17 mouse cellular contexts compared by ENCODE assay signal in the genomic region with DNA sequence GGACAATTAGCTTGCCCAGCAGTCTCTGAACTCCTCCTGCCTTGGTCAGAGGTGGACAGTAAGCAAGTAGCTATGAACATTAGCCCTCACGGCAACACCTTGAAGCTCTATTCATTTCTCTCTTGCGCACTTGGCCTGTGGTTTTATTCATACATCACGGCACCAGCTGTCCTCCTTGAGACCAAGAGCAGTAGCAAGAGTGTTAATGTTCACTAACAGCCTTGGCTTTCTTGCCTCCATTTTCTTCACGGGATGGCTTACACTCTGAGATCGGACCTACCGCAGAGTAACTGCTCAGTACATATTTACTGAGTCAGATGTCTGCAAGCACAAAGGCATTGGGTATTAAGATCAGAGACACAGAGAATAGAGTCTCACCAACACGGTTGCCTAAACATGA.
"Had no signal": no experiment of that assay in that cellular context is flagged by ENCODE, and none has a peak within 500 bp of the region (broad histone marks: within the 10 kb centered on the region; RNA-seq: fewer than 3 reads in every experiment).

No protein-coding gene starts in this region.

- H3K27me3 ChIP-seq: midbrain, embryonic 12.5 days; neural tube, embryonic 13.5 days; neural tube, embryonic 15.5 days had no signal

- H3K4me2 ChIP-seq: lung, embryonic 14.5 days; midbrain, embryonic 12.5 days; neural tube, embryonic 13.5 days; neural tube, embryonic 15.5 days had no signal

- H3K9me3 ChIP-seq: midbrain, embryonic 10.5 days; midbrain, embryonic 12.5 days; neural tube, embryonic 13.5 days; neural tube, embryonic 15.5 days had no signal

- H3K27ac ChIP-seq: midbrain, embryonic 12.5 days; neural tube, embryonic 13.5 days; neural tube, embryonic 15.5 days had no signal

- H3K9ac ChIP-seq: lung, embryonic 14.5 days; midbrain, embryonic 12.5 days; neural tube, embryonic 13.5 days; neural tube, embryonic 15.5 days had no signal

- ATAC-seq: midbrain, embryonic 16.5 days had no signal

- H3K36me3 ChIP-seq: neural tube, embryonic 13.5 days had no signal

- H3K4me3 ChIP-seq: midbrain, embryonic 10.5 days; midbrain, embryonic 12.5 days; myocyte; neural tube, embryonic 13.5 days; neural tube, embryonic 15.5 days had no signal

- DNase-seq: lung, adult 18-20 months; lung, postnatal 10 days; midbrain, embryonic 14.5 days; right cerebral cortex, adult 18-20 months; right cerebral cortex, postnatal 25 days; right cerebral cortex, postnatal 4 days; spleen, adult 18-20 months; thymus, adult 18-20 months; thymus, postnatal 14 days; thymus, postnatal 36 days had no signal
